Comparison of ENCODE assay signal across 26 mouse cellular contexts in genomic region chr6:35420924-35421323, GRCm38 (mm10).
DNase-seq lines count a peak whose midpoint lies in the region; ATAC-seq and TF ChIP-seq lines count a peak whose summit lies in the region.
"Had no signal": no experiment of that assay in that cellular context is flagged by ENCODE, and none has a peak within 500 bp of the region (broad histone marks: within the 10 kb centered on the region; RNA-seq: fewer than 3 reads in every experiment).

No protein-coding gene starts in this region.

- H3K27me3 ChIP-seq in liver, postnatal 0 days (ENCODE audit: insufficient read depth, low read length) = no peaks in the 10 kb centered on the region
- no peaks in the 10 kb centered on the region for H3K27me3 ChIP-seq in liver, embryonic 11.5 days (replicated peaks; ENCODE audit: control insufficient read depth, insufficient read depth, low read length)
- no peaks in the 10 kb centered on the region for H3K27me3 ChIP-seq in forebrain, embryonic 13.5 days
- H3K27me3 ChIP-seq: embryonic facial prominence, embryonic 13.5 days; forebrain, embryonic 12.5 days; hindbrain, embryonic 12.5 days; hindbrain, embryonic 15.5 days had no signal

- DNase-seq in liver, postnatal 0 days = no peak
- DNase-seq in liver, embryonic 11.5 days (ENCODE audit: low spot score) = no peak
- peak; percentile 85 for DNase-seq in A20 (ENCODE audit: low read depth, low spot score)
- DNase-seq in retina, postnatal 1 day = no peak
- DNase-seq: adrenal gland, adult 8-10 months; adrenal gland, postnatal 25 days; cerebellum, adult 11-12 months; cerebellum, adult 8-10 months; cerebellum, postnatal 10 days; cerebellum, postnatal 36 days; embryo, embryonic 11 days; gastrocnemius, adult 2 months; gastrocnemius, postnatal 14 days; heart, adult 11 months had no signal

- no peaks in the 10 kb centered on the region for H3K9me3 ChIP-seq in liver, postnatal 0 days (ENCODE audit: low read length)
- no peaks in the 10 kb centered on the region; the same call in 1 of the 2 replicates for H3K9me3 ChIP-seq in liver, embryonic 11.5 days (ENCODE audit: control insufficient read depth, low read length)
- H3K9me3 ChIP-seq in forebrain, embryonic 13.5 days (replicated peaks) = peaks cover 5% of the 10 kb centered on the region; the same call in 1 of the 2 replicates
- H3K9me3 ChIP-seq: embryonic facial prominence, embryonic 13.5 days; hindbrain, embryonic 15.5 days had no signal

- TF ChIP-seq CTCF in liver, postnatal 0 days (IDR thresholded peaks at IDR 0.05; ENCODE audit: low read depth) = no peak

- peak; percentile 36 for ATAC-seq in liver, postnatal 0 days
- no peak for ATAC-seq in liver, embryonic 11.5 days (replicated peaks; ENCODE audit: low FRiP score)
- peak; percentile 55; the same call in 1 of the 2 replicates for ATAC-seq in neutrophil, adult 5-6 weeks (ENCODE audit: extremely low read depth, insufficient number of reproducible peaks, low FRiP score, poor library complexity, severe bottlenecking)
- no peak for ATAC-seq in forebrain, embryonic 13.5 days
- ATAC-seq: activated CD4-positive, CD25-positive, alpha-beta regulatory T cell, adult 4 months; CD4-positive, CD25-positive, alpha-beta regulatory T cell, adult 4 months; forebrain, embryonic 16.5 days had no signal

- no peaks in the 10 kb centered on the region for H3K4me1 ChIP-seq in liver, postnatal 0 days (ENCODE audit: insufficient read depth)
- H3K4me1 ChIP-seq in liver, embryonic 11.5 days (replicated peaks; ENCODE audit: control insufficient read depth, insufficient read depth, low read length) = no peaks in the 10 kb centered on the region
- no peaks in the 10 kb centered on the region for H3K4me1 ChIP-seq in forebrain, embryonic 13.5 days
- H3K4me1 ChIP-seq: embryonic facial prominence, embryonic 10.5 days; forebrain, embryonic 12.5 days; hindbrain, embryonic 12.5 days; hindbrain, embryonic 15.5 days had no signal

- H3K36me3 ChIP-seq in liver, postnatal 0 days (replicated peaks; ENCODE audit: insufficient read depth, low read length) = no peaks in the 10 kb centered on the region
- H3K36me3 ChIP-seq in liver, embryonic 11.5 days (ENCODE audit: control insufficient read depth, insufficient read depth, low read length) = no peaks in the 10 kb centered on the region
- no peaks in the 10 kb centered on the region for H3K36me3 ChIP-seq in forebrain, embryonic 13.5 days (ENCODE audit: poor library complexity, severe bottlenecking)
- H3K36me3 ChIP-seq: embryonic facial prominence, embryonic 10.5 days; embryonic facial prominence, embryonic 13.5 days; forebrain, embryonic 12.5 days; hindbrain, embryonic 12.5 days; hindbrain, embryonic 15.5 days had no signal

- H3K4me3 ChIP-seq in liver, postnatal 0 days (ENCODE audit: low read depth, low read length) = no peak overlapping the region
- no peak overlapping the region for H3K4me3 ChIP-seq in liver, embryonic 11.5 days (ENCODE audit: low read depth, low read length)
- no peak overlapping the region for H3K4me3 ChIP-seq in forebrain, embryonic 13.5 days
- H3K4me3 ChIP-seq: embryonic facial prominence, embryonic 10.5 days; embryonic facial prominence, embryonic 13.5 days; erythroblast, embryonic 14.5 days; forebrain, embryonic 12.5 days; gastrocnemius, adult 2 months; hindbrain, embryonic 12.5 days; hindbrain, embryonic 15.5 days had no signal

- no peak overlapping the region for H3K9ac ChIP-seq in liver, postnatal 0 days (replicated peaks)
- H3K9ac ChIP-seq in liver, embryonic 11.5 days (ENCODE audit: low read depth, low read length) = no peak overlapping the region
- no peak overlapping the region for H3K9ac ChIP-seq in forebrain, embryonic 13.5 days
- H3K9ac ChIP-seq: embryonic facial prominence, embryonic 13.5 days; forebrain, embryonic 12.5 days; hindbrain, embryonic 12.5 days; hindbrain, embryonic 15.5 days had no signal

- no peak overlapping the region for H3K4me2 ChIP-seq in liver, postnatal 0 days (ENCODE audit: low read depth, low read length)
- no peak overlapping the region for H3K4me2 ChIP-seq in liver, embryonic 11.5 days
- no peak overlapping the region for H3K4me2 ChIP-seq in forebrain, embryonic 13.5 days
- H3K4me2 ChIP-seq: embryonic facial prominence, embryonic 13.5 days; forebrain, embryonic 12.5 days; heart, embryonic 11.5 days; hindbrain, embryonic 12.5 days; hindbrain, embryonic 15.5 days had no signal

- 66% methylated on average over 7 of the region's 7 CpGs for WGBS in liver, postnatal 0 days (ENCODE audit: insufficient replicate concordance)
- WGBS in liver, embryonic 11.5 days = 80% methylated on average over 7 of the region's 7 CpGs
- WGBS in forebrain, embryonic 13.5 days = 93% methylated on average over 7 of the region's 7 CpGs

- no peak overlapping the region for H3K27ac ChIP-seq in liver, postnatal 0 days (ENCODE audit: low read depth)
- H3K27ac ChIP-seq in liver, embryonic 11.5 days (ENCODE audit: low read depth, low read length) = no peak overlapping the region
- no peak overlapping the region for H3K27ac ChIP-seq in forebrain, embryonic 13.5 days
- H3K27ac ChIP-seq: embryonic facial prominence, embryonic 10.5 days; embryonic facial prominence, embryonic 13.5 days; forebrain, embryonic 12.5 days; gastrocnemius, adult 2 months; hindbrain, embryonic 12.5 days; hindbrain, embryonic 15.5 days had no signal

- no peak for TF ChIP-seq EP300 in liver, postnatal 0 days (IDR thresholded peaks at IDR 0.05; ENCODE audit: low read depth)

Comparison
In these comparisons a context has a peak if more than half of its experiments do, and no peak if none do; other contexts are left out.
1. ATAC-seq: peak in liver, postnatal 0 days (single experiment) and neutrophil, adult 5-6 weeks (single experiment); none in liver, embryonic 11.5 days (single experiment) and forebrain, embryonic 13.5 days (single experiment).